Mouse (Mus musculus): ENCODE measurements around the gene Zfp965.
"Not testable (repeated sequence)": the region's sequence is repeated elsewhere in the genome, so short reads cannot be mapped to it uniquely, and the experiment has no call there.

The Zfp965 gene

GRCm38 (mm10) chr2:175469685-175470084 is at the start of gene Zfp965:
TSS of gene Zfp965 (plus strand) at chr2:175469985.
- DNase-seq, result not testable (repeated sequence)

GRCm38 (mm10) chr2:175435707-175436106 is 34.1 kb upstream of the Zfp965 start, which contains the start of gene Gm4724:
TSS of gene Gm4724 (minus strand) at chr2:175435807.
- DNase-seq, result not testable (repeated sequence)

All from thymus, postnatal 25 days (tissue).